Mouse (Mus musculus) limb, embryonic 13.5 days (tissue): ENCODE results near the gene Rrbp1. TPM values are rescaled to one million over a fixed set of nuclear protein-coding genes. Genes with fewer than 3 reads are reported as not detected.

Experiments used
- ATAC-seq: fragments of 200-750 bp; cut with Nextera tagmentation; 2 replicates; pipeline ENCODE4 v1.8.0; 2017; ENCODE audit warnings: low read depth, moderate number of reproducible peaks, moderate TSS enrichment; ENCODE audit not compliant: low FRiP score
- H3K27ac ChIP-seq: fragments of 300-500 bp; sonication (generic); 2 replicates; pipeline ENCODE4 v1.5.1; 2015; ENCODE audit warnings: inconsistent platforms, mild to moderate bottlenecking, moderate library complexity
- H3K27me3 ChIP-seq: fragments of 300-500 bp; sonication (generic); 2 replicates; pipeline ENCODE4 v1.6.1; 2015; ENCODE audit warnings: mild to moderate bottlenecking, inconsistent platforms
- H3K36me3 ChIP-seq: fragments of 300-500 bp; sonication (generic); 2 replicates; pipeline ENCODE4 v1.6.1; 2015; ENCODE audit warnings: inconsistent platforms, mild to moderate bottlenecking, moderate library complexity
- H3K4me1 ChIP-seq: fragments of 300-500 bp; sonication (generic); 2 replicates; pipeline ENCODE4 v1.6.1; 2015; ENCODE audit warnings: inconsistent platforms
- H3K4me2 ChIP-seq: fragments of 300-500 bp; sonication (generic); replicated peaks from 2 replicates; pipeline ENCODE4 v1.6.1; 2015; ENCODE audit warnings: inconsistent platforms, mild to moderate bottlenecking, moderate library complexity
- H3K4me3 ChIP-seq: fragments of 300-500 bp; sonication (generic); 2 replicates; pipeline ENCODE4 v1.5.1; 2015; ENCODE audit warnings: moderate library complexity, mild to moderate bottlenecking, inconsistent platforms
- H3K9ac ChIP-seq: fragments of 300-500 bp; sonication (generic); 2 replicates; pipeline ENCODE4 v1.6.1; 2015; ENCODE audit warnings: mild to moderate bottlenecking, inconsistent platforms
- H3K9me3 ChIP-seq: fragments of 300-500 bp; sonication (generic); 2 replicates; pipeline ENCODE4 v1.6.1; 2016; ENCODE audit warnings: inconsistent platforms
- WGBS: fragments of 180-500 bp; shearing (Covaris S2); methylation state at CpG from one replicate; pipeline ENCODE4 v1.1.7; 2015; 5-methylcytosine and 5-hydroxymethylcytosine counted together
- polyA plus RNA-seq: library from polyadenylated mRNA; unstranded; fragments of >200 nt; fragmentation: Nextera tagmentation; extraction: Ambion mirVana; gene quantifications from 2 replicates; pipeline ENCODE4 v1.2.1, GENCODE M21; 2015

Rrbp1 gene
- polyA plus RNA-seq = 132 and 133 TPM in 2 replicates

- peaks cover 17% of the 10 kb centered on the region for H3K36me3 ChIP-seq
- H3K9me3 ChIP-seq = no peaks in the 10 kb centered on the region
- under 1% methylated on average over 52 of the region's 53 CpGs for WGBS
- H3K4me2 ChIP-seq = peak within 1 kb of the TSS; percentile 85
- H3K27ac ChIP-seq = peak within 1 kb of the TSS; percentile 97
- H3K27me3 ChIP-seq = no peaks in the 10 kb centered on the region
- peak; percentile 98 for ATAC-seq
- H3K4me1 ChIP-seq = peaks cover 38% of the 10 kb centered on the region
- peak within 1 kb of the TSS; percentile 97 for H3K4me3 ChIP-seq
- H3K9ac ChIP-seq = peak within 1 kb of the TSS; percentile 98
These were observed at the start of gene Rrbp1 for GRCm38 (mm10) chr2:144011080-144011551. TSS of gene Rrbp1 (minus strand) at chr2:144011263.

DNA sequence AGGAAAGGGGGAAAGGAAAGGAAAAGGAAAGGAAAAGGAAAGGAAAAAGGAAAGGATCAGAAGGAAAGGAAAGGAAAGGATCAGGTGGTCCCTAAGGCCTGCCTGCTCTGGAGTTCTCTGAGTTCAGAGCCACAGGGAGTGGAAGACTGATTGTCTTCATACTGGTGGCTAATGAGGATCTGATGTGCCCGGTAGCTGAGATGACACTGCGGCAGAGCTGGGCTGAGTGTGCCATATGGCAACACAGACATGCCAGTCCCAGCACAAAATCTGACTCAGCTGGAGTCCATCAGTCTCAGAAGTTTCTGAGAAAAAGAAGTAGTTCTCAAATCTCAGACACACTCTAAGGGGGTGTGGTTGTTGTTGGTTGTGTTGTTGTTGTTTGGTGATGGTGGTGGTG, 46.7 kb upstream of the Rrbp1 start:
- H3K9me3 ChIP-seq = no peaks in the 10 kb centered on the region
- WGBS = 75% methylated on average over 2 of the region's 2 CpGs
- no peak for ATAC-seq
- H3K4me2 ChIP-seq = no peak overlapping the region
- H3K4me1 ChIP-seq = no peaks in the 10 kb centered on the region
- no peak overlapping the region for H3K4me3 ChIP-seq
- no peak overlapping the region for H3K27ac ChIP-seq
- no peaks in the 10 kb centered on the region for H3K36me3 ChIP-seq
- no peaks in the 10 kb centered on the region for H3K27me3 ChIP-seq
- H3K9ac ChIP-seq = no peak overlapping the region

DNA sequence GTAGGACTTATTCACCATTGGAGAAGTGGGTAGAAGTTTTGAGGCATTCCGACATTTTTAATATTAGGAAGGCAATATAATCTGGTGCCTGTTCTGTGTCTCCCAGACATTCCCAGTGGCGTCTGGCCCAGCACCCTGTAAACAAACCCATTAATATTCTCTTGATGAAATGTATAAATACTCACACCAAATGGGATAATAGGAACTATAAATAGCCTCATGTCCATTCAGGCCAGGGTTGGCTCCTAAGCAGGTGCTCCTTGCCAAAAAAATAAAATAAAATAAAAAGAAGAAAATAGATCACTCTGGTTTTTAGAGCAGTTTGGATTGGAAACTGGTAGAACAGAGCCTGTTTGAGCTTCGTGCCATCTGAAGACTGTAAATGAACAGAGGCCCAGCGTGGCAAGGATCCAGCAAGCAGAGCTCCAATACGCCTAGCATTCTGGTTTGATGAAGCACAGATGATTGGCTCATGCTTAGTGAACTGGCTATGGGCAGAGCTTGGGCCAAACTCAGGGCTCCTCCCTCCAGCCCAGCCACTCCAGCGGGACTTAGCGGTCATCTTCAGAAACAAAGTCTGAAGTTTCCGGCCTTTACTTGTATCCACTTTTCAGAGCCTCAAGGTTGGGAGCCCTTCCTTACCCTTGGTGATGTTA, 41.5 kb upstream of the Rrbp1 start:
- no peaks in the 10 kb centered on the region for H3K4me1 ChIP-seq
- H3K27ac ChIP-seq = no peak overlapping the region
- no peak for ATAC-seq
- H3K27me3 ChIP-seq = no peaks in the 10 kb centered on the region
- no peak overlapping the region for H3K4me2 ChIP-seq
- H3K36me3 ChIP-seq = no peaks in the 10 kb centered on the region
- 84% methylated on average over 8 of the region's 8 CpGs for WGBS
- no peak overlapping the region for H3K4me3 ChIP-seq
- no peaks in the 10 kb centered on the region for H3K9me3 ChIP-seq
- no peak overlapping the region for H3K9ac ChIP-seq

DNA sequence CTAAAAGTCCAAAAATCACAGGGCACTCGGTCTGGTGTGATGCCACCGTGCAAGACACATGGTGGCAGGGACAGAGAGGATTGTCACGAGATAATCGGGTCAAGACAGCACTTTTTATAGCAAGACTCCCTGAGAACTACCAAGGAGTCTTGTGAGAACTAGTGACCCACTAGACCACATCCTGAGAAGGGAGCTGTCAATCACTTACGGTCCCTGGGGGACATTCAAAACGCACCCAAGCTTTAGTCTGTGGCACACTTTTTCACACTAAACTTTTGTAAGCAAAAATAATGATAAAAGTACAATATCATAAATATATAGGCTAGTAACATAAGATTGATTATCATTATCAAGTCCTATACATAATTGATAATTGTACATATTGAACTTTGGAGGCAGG, 39.8 kb upstream of the Rrbp1 start:
- no peak for ATAC-seq
- Histone ChIP-seq H3K27ac (no peak overlapping the region), H3K9me3 (no peaks in the 10 kb centered on the region), H3K36me3 (no peaks in the 10 kb centered on the region), H3K4me2 (no peak overlapping the region), H3K4me1 (peaks cover 7% of the 10 kb centered on the region), H3K27me3 (no peaks in the 10 kb centered on the region), H3K4me3 (no peak overlapping the region), H3K9ac (no peak overlapping the region)
- 85% methylated on average over 6 of the region's 6 CpGs for WGBS

DNA sequence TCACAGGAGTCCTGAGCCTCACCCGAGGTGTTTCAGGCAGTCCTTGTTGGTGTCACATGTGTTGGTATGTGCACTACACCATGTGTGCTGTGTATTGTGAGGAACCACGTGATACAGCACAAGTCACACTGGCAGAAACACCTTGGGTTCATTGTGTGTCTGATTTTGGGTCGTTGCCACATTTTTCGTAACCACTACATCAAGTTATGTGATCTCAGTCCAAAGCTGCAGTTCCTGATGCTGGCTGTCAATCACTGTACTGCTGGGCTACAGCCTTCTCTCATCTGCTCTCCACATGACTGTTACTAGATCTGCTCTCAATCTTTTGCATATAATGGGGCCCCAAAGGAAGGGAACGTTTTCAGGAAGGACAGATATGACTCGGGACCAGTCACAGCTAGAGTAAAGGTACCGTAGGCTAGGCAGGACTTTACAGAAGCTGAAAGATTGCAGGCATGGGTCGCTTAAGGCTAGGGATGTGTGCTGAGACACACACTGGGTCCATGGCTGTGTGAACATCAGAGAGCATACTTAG, 39.1 kb upstream of the Rrbp1 start:
- H3K4me1 ChIP-seq = peaks cover 7% of the 10 kb centered on the region
- H3K9me3 ChIP-seq = no peaks in the 10 kb centered on the region
- H3K36me3 ChIP-seq = no peaks in the 10 kb centered on the region
- no peaks in the 10 kb centered on the region for H3K27me3 ChIP-seq
- ATAC-seq = no peak
- H3K4me2 ChIP-seq = no peak overlapping the region
- H3K4me3 ChIP-seq = no peak overlapping the region
- 72% methylated on average over 8 of the region's 8 CpGs for WGBS
- H3K27ac ChIP-seq = no peak overlapping the region
- H3K9ac ChIP-seq = no peak overlapping the region

DNA sequence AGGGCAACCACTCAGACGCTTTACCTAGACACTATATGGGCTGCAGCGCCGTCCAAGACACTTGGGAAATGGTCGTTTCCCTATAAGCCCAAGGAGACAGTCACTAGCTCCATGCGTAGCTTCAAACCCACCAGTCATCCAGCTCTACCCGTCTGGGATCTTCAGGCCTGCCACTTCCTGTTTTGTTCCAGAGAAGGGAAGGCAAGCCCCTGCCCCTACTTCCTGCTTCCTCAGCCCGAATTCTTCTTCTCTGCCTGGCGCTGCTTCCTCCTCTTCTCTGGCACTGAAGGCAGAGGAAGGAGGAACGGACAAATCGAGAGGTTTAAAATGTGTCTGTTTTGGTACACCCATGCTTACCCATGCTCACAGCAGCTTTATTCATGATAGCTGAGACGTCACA, 35.9 kb upstream of the Rrbp1 start:
- H3K27ac ChIP-seq = no peak overlapping the region
- no peak overlapping the region for H3K9ac ChIP-seq
- 75% methylated on average over 11 of the region's 11 CpGs for WGBS
- no peak overlapping the region for H3K4me3 ChIP-seq
- H3K4me2 ChIP-seq = no peak overlapping the region
- no peaks in the 10 kb centered on the region for H3K36me3 ChIP-seq
- ATAC-seq = no peak
- no peaks in the 10 kb centered on the region for H3K27me3 ChIP-seq
- peaks cover 13% of the 10 kb centered on the region for H3K9me3 ChIP-seq
- H3K4me1 ChIP-seq = peaks cover 7% of the 10 kb centered on the region

- Histone ChIP-seq H3K27me3 (no peaks in the 10 kb centered on the region), H3K9ac (no peak overlapping the region), H3K27ac (no peak overlapping the region), H3K9me3 (peaks cover 17% of the 10 kb centered on the region), H3K4me1 (peaks cover 7% of the 10 kb centered on the region), H3K36me3 (no peaks in the 10 kb centered on the region), H3K4me3 (no peak overlapping the region), H3K4me2 (no peak overlapping the region)
- ATAC-seq = no peak
- WGBS = 66% methylated on average over 5 of the region's 5 CpGs
These were observed 34.9 kb upstream of the Rrbp1 start for GRCm38 (mm10) chr2:144045756-144046560.

DNA sequence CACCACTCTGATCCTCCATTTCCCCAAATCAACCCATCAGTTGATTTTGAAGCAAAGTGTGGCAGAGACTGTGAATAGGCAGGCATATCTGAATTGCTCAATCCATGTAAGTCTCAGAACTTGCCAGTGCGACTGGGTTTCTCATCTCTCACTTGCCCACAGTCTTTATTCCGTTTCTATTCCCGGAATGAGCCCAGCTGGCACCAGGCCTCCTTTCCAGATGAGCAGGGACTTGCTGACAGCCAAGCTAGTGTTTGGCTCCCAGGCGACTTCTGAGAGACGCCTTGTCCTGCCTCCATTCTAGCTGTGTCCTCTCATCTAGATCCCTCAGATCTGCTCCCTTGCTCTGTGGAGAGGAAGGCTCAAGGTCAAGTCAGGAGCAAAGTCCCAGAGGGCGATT, 33.7 kb upstream of the Rrbp1 start:
- no peaks in the 10 kb centered on the region for H3K36me3 ChIP-seq
- ATAC-seq = no peak
- peaks cover 7% of the 10 kb centered on the region for H3K4me1 ChIP-seq
- H3K4me3 ChIP-seq = no peak overlapping the region
- H3K9me3 ChIP-seq = peaks cover 17% of the 10 kb centered on the region
- no peak overlapping the region for H3K27ac ChIP-seq
- no peak overlapping the region for H3K4me2 ChIP-seq
- 84% methylated on average over 6 of the region's 6 CpGs for WGBS
- no peaks in the 10 kb centered on the region for H3K27me3 ChIP-seq
- H3K9ac ChIP-seq = no peak overlapping the region

DNA sequence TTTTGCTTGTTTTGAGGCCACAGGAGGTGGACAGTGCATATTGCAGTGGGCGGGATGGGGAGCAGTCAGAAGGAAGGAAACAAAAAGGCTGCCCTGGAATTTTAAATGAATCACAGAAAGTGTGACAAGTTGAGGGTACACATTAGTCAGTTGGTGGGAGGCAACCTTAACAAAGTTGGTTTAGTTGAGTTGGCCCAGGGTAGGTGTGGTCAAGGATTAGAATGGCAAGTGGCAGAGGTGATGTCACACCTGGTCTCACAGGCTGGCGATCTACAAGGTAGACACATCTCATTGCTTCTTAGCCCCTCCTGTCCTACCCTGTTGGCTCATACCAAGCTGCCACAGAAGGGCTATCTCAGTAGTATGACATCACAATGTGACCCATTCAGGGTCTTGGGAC, 21.6 kb upstream of the Rrbp1 start, which contains the start of gene Banf2:
Gene Banf2 (plus strand): TSS at position 396 of the 400 bp plus-strand sequence.
- 86% methylated on average over 2 of the region's 2 CpGs for WGBS
- H3K36me3 ChIP-seq = no peaks in the 10 kb centered on the region
- ATAC-seq = no peak
- no peaks in the 10 kb centered on the region for H3K27me3 ChIP-seq
- no peaks in the 10 kb centered on the region for H3K9me3 ChIP-seq
- H3K27ac ChIP-seq = no peak within 1 kb of the TSS
- no peak within 1 kb of the TSS for H3K4me2 ChIP-seq
- no peak within 1 kb of the TSS for H3K9ac ChIP-seq
- H3K4me1 ChIP-seq = no peaks in the 10 kb centered on the region
- H3K4me3 ChIP-seq = no peak within 1 kb of the TSS

- no peak overlapping the region for H3K4me2 ChIP-seq
- H3K9me3 ChIP-seq = no peaks in the 10 kb centered on the region
- ATAC-seq = no peak
- 85% methylated on average over 7 of the region's 7 CpGs for WGBS
- no peak overlapping the region for H3K27ac ChIP-seq
- H3K9ac ChIP-seq = no peak overlapping the region
- no peaks in the 10 kb centered on the region for H3K4me1 ChIP-seq
- H3K4me3 ChIP-seq = no peak overlapping the region
- no peaks in the 10 kb centered on the region for H3K27me3 ChIP-seq
- H3K36me3 ChIP-seq = no peaks in the 10 kb centered on the region
These were observed 19.7 kb upstream of the Rrbp1 start for GRCm38 (mm10) chr2:144030791-144031190.

DNA sequence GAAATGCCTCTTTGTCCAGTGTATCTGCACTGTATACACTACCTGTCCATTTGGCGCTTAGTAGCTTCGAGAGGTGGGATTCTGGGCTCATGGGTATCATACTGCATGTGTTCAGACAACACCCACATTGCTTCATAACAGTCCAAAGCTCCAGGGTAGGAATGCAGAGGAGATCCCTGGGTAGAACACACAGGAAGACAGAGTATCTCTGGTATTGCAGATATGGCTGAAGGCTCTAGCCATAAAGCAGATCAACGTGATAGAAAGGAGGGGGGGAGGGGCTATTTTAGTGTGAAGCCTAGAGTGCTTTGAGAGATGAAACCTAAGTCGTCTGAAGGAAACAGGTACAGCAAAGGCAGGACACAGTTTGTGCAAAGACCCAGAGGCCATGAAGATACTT, 15.4 kb upstream of the Rrbp1 start:
- no peak overlapping the region for H3K9ac ChIP-seq
- H3K27ac ChIP-seq = no peak overlapping the region
- ATAC-seq = no peak
- H3K9me3 ChIP-seq = no peaks in the 10 kb centered on the region
- no peak overlapping the region for H3K4me3 ChIP-seq
- WGBS = 81% methylated on average over 4 of the region's 4 CpGs
- H3K36me3 ChIP-seq = no peaks in the 10 kb centered on the region
- H3K4me1 ChIP-seq = peaks cover 7% of the 10 kb centered on the region; the same call in 1 of the 2 replicates
- no peak overlapping the region for H3K4me2 ChIP-seq
- no peaks in the 10 kb centered on the region for H3K27me3 ChIP-seq

DNA sequence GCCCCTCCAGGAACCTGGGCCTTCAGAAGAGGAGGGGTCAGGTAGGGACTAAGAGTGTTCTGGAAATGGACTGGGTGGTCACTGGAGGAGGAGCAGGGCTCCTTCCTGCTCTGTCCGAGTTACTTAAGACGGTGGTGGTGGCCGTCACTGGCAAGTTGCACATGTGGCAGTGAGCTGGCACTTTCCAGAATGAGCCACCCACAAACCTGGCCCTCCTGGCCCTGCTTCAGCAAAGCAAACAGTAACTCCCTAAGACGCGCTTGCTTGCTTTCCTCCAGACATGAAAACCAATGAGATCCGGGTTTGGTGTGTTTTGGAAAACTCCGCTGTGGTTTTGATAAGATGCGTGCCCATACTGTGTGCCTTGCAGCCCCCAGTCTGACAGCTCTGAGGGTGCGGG, 14.3 kb upstream of the Rrbp1 start:
- no peak overlapping the region for H3K4me2 ChIP-seq
- H3K9ac ChIP-seq = no peak overlapping the region
- ATAC-seq = no peak
- H3K9me3 ChIP-seq = no peaks in the 10 kb centered on the region
- no peaks in the 10 kb centered on the region for H3K36me3 ChIP-seq
- peaks cover 7% of the 10 kb centered on the region; the same call in 1 of the 2 replicates for H3K4me1 ChIP-seq
- H3K27ac ChIP-seq = no peak overlapping the region
- H3K4me3 ChIP-seq = no peak overlapping the region
- 83% methylated on average over 9 of the region's 9 CpGs for WGBS
- H3K27me3 ChIP-seq = no peaks in the 10 kb centered on the region
